Mouse (Mus musculus) lung, adult 2 months (tissue): ENCODE data around the gene Ift27.

Experiments
- CTCF ChIP-seq: fragments of 200-500 bp; IDR thresholded peaks from 2 replicates; pipeline ENCODE4 v1.5.1; 2011; ENCODE audit warnings: mild to moderate bottlenecking, low read length, control low read depth; ENCODE audit not compliant: insufficient read depth
- POLR2A ChIP-seq: fragments of 200-500 bp; IDR thresholded peaks from 2 replicates; pipeline ENCODE4 v1.6.1; 2011; ENCODE audit warnings: low read depth, mild to moderate bottlenecking, control low read depth, low read length, borderline replicate concordance; ENCODE audit errors: extremely low read depth

- TF ChIP-seq POLR2A (no peak), CTCF (no peak)
These were observed 54.7 kb downstream of the Ift27 start for GRCm38 (mm10) chr15:78119248-78119647.
